Mouse (Mus musculus) liver, embryonic 11.5 days (tissue): Measurements from ENCODE around the gene Gm42791. TPM values are rescaled to one million over a fixed set of nuclear protein-coding genes. Genes with fewer than 3 reads are reported as not detected.

Experiments used
- ATAC-seq: fragments of 200-750 bp; cut with Nextera tagmentation; replicated peaks from 2 replicates; pipeline ENCODE4 v1.8.0; 2017; ENCODE audit warnings: moderate number of reproducible peaks, mild to moderate bottlenecking, moderate TSS enrichment, moderate library complexity; ENCODE audit not compliant: low FRiP score
- DNase-seq: peaks from one replicate; pipeline ENCODE4 v3.0.0-alpha.2; 2017; ENCODE audit warnings: low spot score
- H3K27ac ChIP-seq: fragments of 300-500 bp; sonication (generic); 2 replicates; pipeline ENCODE4 v1.5.1; 2014; ENCODE audit warnings: mild to moderate bottlenecking, low read depth, low read length, control low read depth
- H3K27me3 ChIP-seq: fragments of 300-500 bp; sonication (generic); replicated peaks from 2 replicates; pipeline ENCODE4 v1.6.1; 2014; ENCODE audit warnings: low read length, mixed read lengths; ENCODE audit not compliant: control insufficient read depth, insufficient read depth
- H3K36me3 ChIP-seq: fragments of 300-500 bp; sonication (generic); 2 replicates; pipeline ENCODE4 v1.6.1; 2014; ENCODE audit warnings: mild to moderate bottlenecking, low read length, moderate library complexity, mixed read lengths; ENCODE audit not compliant: control insufficient read depth, insufficient read depth
- H3K4me1 ChIP-seq: fragments of 300-500 bp; sonication (generic); replicated peaks from 2 replicates; pipeline ENCODE4 v1.6.1; 2014; ENCODE audit warnings: low read length, mixed read lengths; ENCODE audit not compliant: control insufficient read depth, insufficient read depth
- H3K4me2 ChIP-seq: fragments of 300-500 bp; sonication (generic); 2 replicates; pipeline ENCODE4 v1.6.1; 2014; ENCODE audit warnings: mild to moderate bottlenecking, control low read depth, moderate library complexity
- H3K4me3 ChIP-seq: fragments of 300-500 bp; sonication (generic); 2 replicates; pipeline ENCODE4 v1.5.1; 2014; ENCODE audit warnings: low read depth, low read length, control low read depth
- H3K9ac ChIP-seq: fragments of 300-500 bp; sonication (generic); 2 replicates; pipeline ENCODE4 v1.6.1; 2014; ENCODE audit warnings: low read depth, low read length, control low read depth
- H3K9me3 ChIP-seq: fragments of 300-500 bp; sonication (generic); 2 replicates; pipeline ENCODE4 v1.6.1; 2016; ENCODE audit warnings: low read length, inconsistent platforms, mixed read lengths; ENCODE audit not compliant: control insufficient read depth
- WGBS: fragments of 180-500 bp; shearing (Covaris S2); extraction: QIAGEN DNeasy Blood & Tissue Kit; methylation state at CpG from one replicate; pipeline ENCODE4 v1.1.7; 2014; 5-methylcytosine and 5-hydroxymethylcytosine counted together
- polyA plus RNA-seq: library from polyadenylated mRNA; unstranded; fragments of >200 nt; fragmentation: Nextera tagmentation; extraction: Ambion mirVana; gene quantifications from 2 replicates; pipeline ENCODE4 v1.2.1, GENCODE M21; 2014

Gene Gm42791
- polyA plus RNA-seq, 1 experiment from 2014 or later: not detected

- peak; percentile 50 for ATAC-seq
- DNase-seq: no peak
These were observed 16.3 kb downstream of the Gm42791 start for GRCm38 (mm10) chr5:148978458-148979165.

GRCm38 (mm10) chr5:148977698-148978457, 17.1 kb downstream of the Gm42791 start:
- ATAC-seq: no peak; the same call in 1 of the 2 replicates
- H3K27me3 ChIP-seq: no peaks in the 10 kb centered on the region
- no peak for DNase-seq
- peaks cover 17% of the 10 kb centered on the region for H3K4me1 ChIP-seq
- 25% methylated on average over 14 of the region's 14 CpGs for WGBS
- H3K9ac ChIP-seq: no peak overlapping the region
- peak overlapping the region; percentile 8; the same call in 1 of the 2 replicates for H3K4me2 ChIP-seq
- no peak overlapping the region for H3K4me3 ChIP-seq
- H3K36me3 ChIP-seq: no peaks in the 10 kb centered on the region
- H3K9me3 ChIP-seq: no peaks in the 10 kb centered on the region
- peak overlapping the region; percentile 84 for H3K27ac ChIP-seq

More at GRCm38 (mm10) chr5:148978458-148979165, 16.3 kb downstream of the Gm42791 start:
- Histone ChIP-seq H3K9me3 (no peaks in the 10 kb centered on the region), H3K36me3 (no peaks in the 10 kb centered on the region), H3K4me2 (peak overlapping the region; percentile 2), H3K27me3 (no peaks in the 10 kb centered on the region), H3K4me1 (peaks cover 17% of the 10 kb centered on the region), H3K9ac (no peak overlapping the region), H3K4me3 (no peak overlapping the region), H3K27ac (peak overlapping the region; percentile 84)
- 61% methylated on average over 18 of the region's 18 CpGs for WGBS

- Histone ChIP-seq H3K27ac (peak overlapping the region; percentile 84; the same call in 1 of the 2 replicates), H3K9ac (no peak overlapping the region)
These were observed 18.1 kb downstream of the Gm42791 start for GRCm38 (mm10) chr5:148976876-148977275.

GRCm38 (mm10) chr5:148975035-148975434, 19.9 kb downstream of the Gm42791 start:
- Histone ChIP-seq H3K4me1 (peaks cover 15% of the 10 kb centered on the region), H3K9me3 (no peaks in the 10 kb centered on the region), H3K36me3 (no peaks in the 10 kb centered on the region), H3K4me3 (no peak overlapping the region), H3K27me3 (no peaks in the 10 kb centered on the region), H3K27ac (no peak overlapping the region), H3K9ac (no peak overlapping the region), H3K4me2 (no peak overlapping the region)
- ATAC-seq: no peak
- WGBS: 85% methylated on average over 12 of the region's 12 CpGs
- DNase-seq: no peak

More at GRCm38 (mm10) chr5:148976876-148977275, 18.1 kb downstream of the Gm42791 start:
- peaks cover 17% of the 10 kb centered on the region for H3K4me1 ChIP-seq
- no peaks in the 10 kb centered on the region for H3K36me3 ChIP-seq
- WGBS: 72% methylated on average over 8 of the region's 8 CpGs
- H3K9me3 ChIP-seq: no peaks in the 10 kb centered on the region
- ATAC-seq: no peak
- H3K4me3 ChIP-seq: no peak overlapping the region
- H3K4me2 ChIP-seq: no peak overlapping the region
- no peaks in the 10 kb centered on the region for H3K27me3 ChIP-seq
- DNase-seq: no peak

- Histone ChIP-seq H3K4me2 (no peak overlapping the region), H3K4me1 (peaks cover 9% of the 10 kb centered on the region), H3K27me3 (no peaks in the 10 kb centered on the region), H3K9ac (no peak overlapping the region), H3K9me3 (no peaks in the 10 kb centered on the region), H3K36me3 (no peaks in the 10 kb centered on the region), H3K27ac (no peak overlapping the region), H3K4me3 (no peak overlapping the region)
- ATAC-seq (no peak), DNase-seq (no peak)
- WGBS: 21% methylated on average over 6 of the region's 6 CpGs
These were observed 21.8 kb downstream of the Gm42791 start for GRCm38 (mm10) chr5:148973019-148973668.

- Histone ChIP-seq H3K9me3 (no peaks in the 10 kb centered on the region), H3K4me1 (peaks cover 5% of the 10 kb centered on the region), H3K9ac (no peak overlapping the region), H3K4me2 (no peak overlapping the region), H3K36me3 (no peaks in the 10 kb centered on the region), H3K27ac (no peak overlapping the region), H3K27me3 (no peaks in the 10 kb centered on the region), H3K4me3 (no peak overlapping the region)
- no peak for DNase-seq
- 84% methylated on average over 8 of the region's 8 CpGs for WGBS
- no peak for ATAC-seq
These were observed 22.8 kb downstream of the Gm42791 start for GRCm38 (mm10) chr5:148972167-148972566.

GRCm38 (mm10) chr5:148969648-148970047, 25.3 kb downstream of the Gm42791 start:
- H3K9ac ChIP-seq: no peak overlapping the region
- H3K4me3 ChIP-seq: no peak overlapping the region
- H3K4me2 ChIP-seq: no peak overlapping the region
- no peaks in the 10 kb centered on the region for H3K9me3 ChIP-seq
- ATAC-seq (no peak), DNase-seq (no peak)
- H3K4me1 ChIP-seq: peaks cover 25% of the 10 kb centered on the region
- WGBS: 41% methylated on average over 9 of the region's 9 CpGs
- no peak overlapping the region; the same call in 1 of the 2 replicates for H3K27ac ChIP-seq
- H3K36me3 ChIP-seq: no peaks in the 10 kb centered on the region
- no peaks in the 10 kb centered on the region for H3K27me3 ChIP-seq

- no peak overlapping the region for H3K4me2 ChIP-seq
- no peak overlapping the region for H3K4me3 ChIP-seq
- H3K27me3 ChIP-seq: no peaks in the 10 kb centered on the region
- H3K4me1 ChIP-seq: peaks cover 25% of the 10 kb centered on the region
- H3K27ac ChIP-seq: peak overlapping the region; percentile 37; the same call in 1 of the 2 replicates
- H3K9ac ChIP-seq: no peak overlapping the region
- H3K9me3 ChIP-seq: no peaks in the 10 kb centered on the region
- H3K36me3 ChIP-seq: no peaks in the 10 kb centered on the region
- DNase-seq (no peak), ATAC-seq (no peak)
- WGBS: 43% methylated on average over 7 of the region's 7 CpGs
These were observed 25.9 kb downstream of the Gm42791 start for GRCm38 (mm10) chr5:148968958-148969576.
